Mouse (Mus musculus) erythroid progenitor cell, adult 5-6 weeks (primary cell): Measurements from ENCODE around the gene Pkd1. TPM values are rescaled to one million over a fixed set of nuclear protein-coding genes. Genes with fewer than 3 reads are reported as not detected.
A peak's percentile ranks its signal among the peaks of the same experiment; 100 is the strongest.

Source experiments
- ATAC-seq: replicated peaks from 2 replicates; pipeline ENCODE4 v1.8.0; 2016; ENCODE audit warnings: moderate number of reproducible peaks, mild to moderate bottlenecking, moderate TSS enrichment, inconsistent platforms; ENCODE audit not compliant: poor library complexity, low FRiP score, severe bottlenecking
- total RNA-seq, 2 experiments: library from RNA; stranded (forward) in 1 of 2; stranded (reverse) in 1 of 2; fragments of 150-400 nt in 1 of 2; fragments of 186-747, 209-891 nt in 1 of 2; gene quantifications; 2 replicates each; pipeline versions ENCODE4 v1.2.3 to v1.2.4; 2015 to 2017; ENCODE audit warnings: low replicate concordance in 2 of 2

Pkd1 gene
- total RNA-seq, 2 experiments from 2014 or later, result 11.3 to 22.5 TPM

DNA sequence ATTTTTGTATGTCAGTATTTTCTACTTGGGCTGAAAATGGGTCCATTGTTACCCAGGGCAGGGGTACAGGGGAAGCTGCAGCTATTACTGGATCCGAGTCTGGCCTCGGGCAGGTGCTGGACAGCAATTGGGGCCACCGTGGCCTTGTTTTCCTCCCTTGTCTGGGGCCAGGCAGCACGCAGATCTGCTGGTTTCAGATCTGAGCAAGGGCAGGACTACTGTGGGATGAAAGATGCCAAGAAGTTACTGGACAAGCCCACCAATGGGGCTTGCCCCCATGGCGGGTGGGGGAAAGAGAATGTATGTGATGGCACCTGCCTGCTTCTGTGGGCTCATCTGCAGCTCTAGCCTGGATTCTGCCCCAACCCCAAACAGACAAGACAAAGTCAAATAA lies 46.4 kb downstream of the Pkd1 start:
- no peak for ATAC-seq

DNA sequence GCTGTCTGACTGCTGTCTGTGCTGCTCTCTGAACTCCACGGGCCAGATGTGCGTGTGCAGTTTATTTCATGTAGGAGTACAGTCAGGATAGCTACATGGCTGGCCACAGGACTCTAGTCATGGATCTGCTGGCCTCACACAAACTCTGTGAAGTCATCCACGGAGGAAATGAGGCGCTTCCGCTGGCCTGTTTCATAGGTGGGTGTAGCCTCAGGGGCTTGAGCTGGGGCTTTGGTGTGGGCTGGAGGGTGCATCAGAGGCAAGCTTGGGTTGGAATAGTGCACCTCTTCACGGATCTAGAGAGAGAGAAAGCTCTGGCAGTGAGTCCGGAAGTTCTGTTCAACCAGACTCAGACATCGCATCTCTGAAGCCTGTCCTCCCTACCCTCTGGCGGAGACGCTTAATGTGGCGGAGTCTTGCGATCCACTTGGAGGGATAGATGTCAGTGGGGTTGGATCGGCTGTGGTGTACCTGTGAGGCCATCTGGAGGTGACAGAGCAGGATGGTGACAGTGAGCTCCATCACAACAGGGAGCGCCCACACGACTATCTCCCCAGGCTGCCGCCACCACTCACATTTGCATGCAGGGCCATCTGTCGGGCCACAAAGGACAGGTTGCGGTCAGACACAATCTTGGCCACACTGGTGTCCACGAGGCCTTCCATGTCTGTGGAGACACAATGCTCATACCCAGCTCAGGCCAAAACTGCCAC lies 47.0 kb downstream of the Pkd1 start:
- no peak for ATAC-seq

GRCm38 (mm10) chr17:24597989-24598388 lies 48.4 kb downstream of the Pkd1 start:
- ATAC-seq, result no peak

DNA sequence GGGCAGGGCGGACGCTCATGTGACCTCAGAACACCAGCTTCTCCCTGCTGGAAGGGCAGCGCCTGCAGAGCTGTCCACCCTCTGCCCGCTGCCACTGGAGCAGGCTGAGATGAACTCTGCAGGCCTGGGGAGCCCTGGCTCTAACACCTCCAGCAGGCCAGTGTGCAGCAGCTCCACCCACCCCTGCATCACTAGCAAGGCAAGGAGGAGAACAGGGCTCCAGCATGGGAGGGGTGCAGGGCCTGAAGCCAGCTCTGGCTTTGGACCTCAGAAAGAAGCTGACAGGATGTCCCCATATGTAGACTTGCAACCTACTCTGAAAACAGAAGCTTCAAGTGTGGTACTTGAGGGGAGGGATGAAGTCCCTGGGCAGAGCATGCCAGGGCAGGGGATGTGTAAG lies 50.9 kb downstream of the Pkd1 start:
- no peak for ATAC-seq

- ATAC-seq, result no peak
Measured at GRCm38 (mm10) chr17:24603961-24604360, 54.3 kb downstream of the Pkd1 start.

DNA sequence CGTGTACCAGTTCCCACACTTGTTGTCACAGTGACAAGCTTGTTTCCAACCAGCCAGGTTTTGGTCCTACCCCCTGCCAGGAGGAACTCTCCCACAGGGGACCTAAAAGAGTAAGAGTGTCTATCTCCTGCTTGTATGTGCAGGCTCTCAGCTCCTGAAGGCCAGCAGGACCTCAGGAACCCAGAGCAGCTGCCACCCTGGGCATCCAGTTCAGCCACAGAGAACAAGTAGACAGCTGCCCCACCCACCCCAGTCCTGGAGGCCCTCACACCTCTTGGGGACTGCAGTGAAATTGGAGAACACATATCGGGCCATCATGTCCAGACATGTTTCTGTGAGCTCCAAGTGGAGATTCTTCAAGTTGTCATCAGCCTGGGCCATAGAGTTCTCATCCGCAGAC lies 54.9 kb downstream of the Pkd1 start:
- no peak for ATAC-seq

- no peak; the same call in 1 of the 2 replicates for ATAC-seq
Measured at GRCm38 (mm10) chr17:24608370-24608769, 58.7 kb downstream of the Pkd1 start.

DNA sequence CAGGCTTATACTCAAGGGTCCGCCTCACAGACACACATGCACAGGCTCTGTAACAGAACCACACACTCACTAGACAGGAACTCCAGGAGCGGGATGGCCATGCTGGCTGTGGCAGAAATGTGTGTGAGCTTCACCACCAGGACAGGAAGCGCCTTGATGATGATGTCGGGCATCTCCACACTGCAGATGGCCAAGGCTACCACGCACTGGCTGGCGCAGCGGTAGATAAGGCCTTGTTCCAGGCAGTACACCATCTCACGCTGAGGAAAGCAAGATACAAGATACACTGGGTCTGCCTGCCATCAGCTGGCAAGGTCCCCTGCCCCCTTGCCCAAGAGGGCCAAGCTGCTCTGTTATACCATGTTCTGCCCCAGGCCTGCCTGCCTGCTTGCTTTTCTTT lies 59.2 kb downstream of the Pkd1 start:
- ATAC-seq, result peak; percentile 86

- ATAC-seq, result no peak
Measured at GRCm38 (mm10) chr17:24610711-24611110, 61.1 kb downstream of the Pkd1 start.

DNA sequence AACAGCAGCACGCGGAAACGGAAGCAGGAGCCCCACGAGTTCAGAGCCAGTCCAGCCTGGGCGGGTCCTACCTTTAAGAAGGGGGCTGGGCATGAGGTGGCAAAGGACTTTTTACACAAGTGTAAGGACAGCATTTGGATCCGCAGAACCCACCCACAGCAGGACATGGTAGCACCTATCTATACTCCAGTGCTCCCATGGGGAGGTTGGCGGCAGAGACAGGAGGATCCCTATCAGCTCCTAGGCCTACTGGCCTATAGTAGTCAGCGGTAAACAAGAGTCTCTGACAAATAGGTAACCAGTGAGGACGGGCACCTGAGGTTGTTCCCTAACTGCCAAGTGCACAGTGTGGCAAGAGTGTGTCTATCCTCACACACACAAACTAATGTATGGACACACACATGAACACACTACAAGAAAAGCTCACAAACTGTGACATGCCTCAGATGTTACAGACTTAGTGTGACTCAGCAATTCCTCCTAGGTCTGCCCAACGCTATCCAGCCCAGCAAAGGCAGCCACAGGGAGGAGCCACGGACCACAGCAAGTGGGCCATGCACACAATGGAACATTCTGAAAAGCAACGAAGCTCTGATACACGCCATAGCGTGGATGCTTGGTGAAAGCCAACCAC lies 68.0 kb downstream of the Pkd1 start:
- ATAC-seq, result peak; percentile 93

DNA sequence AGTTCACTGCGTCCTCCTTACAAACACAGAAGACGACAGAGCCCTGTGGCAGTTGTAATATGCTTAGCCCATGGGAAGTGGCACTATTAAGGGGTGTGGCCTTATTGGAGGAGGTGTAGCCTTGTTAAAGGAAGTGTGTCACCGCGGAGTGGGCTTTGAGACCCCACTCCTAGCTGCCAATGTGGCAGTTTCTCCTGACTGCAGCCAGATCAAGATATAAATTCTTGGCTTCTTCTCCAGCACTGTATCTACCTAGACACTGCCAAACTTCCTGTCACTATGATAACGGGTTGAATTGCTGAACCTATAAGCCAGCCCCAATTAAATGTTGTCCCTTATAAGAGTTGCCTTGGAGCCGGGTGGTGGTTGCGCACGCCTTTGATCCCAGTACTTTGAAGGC lies 75.8 kb downstream of the Pkd1 start:
- ATAC-seq, result no peak

GRCm38 (mm10) chr17:24628646-24629045 lies 79.0 kb downstream of the Pkd1 start:
- peak; percentile 76 for ATAC-seq

DNA sequence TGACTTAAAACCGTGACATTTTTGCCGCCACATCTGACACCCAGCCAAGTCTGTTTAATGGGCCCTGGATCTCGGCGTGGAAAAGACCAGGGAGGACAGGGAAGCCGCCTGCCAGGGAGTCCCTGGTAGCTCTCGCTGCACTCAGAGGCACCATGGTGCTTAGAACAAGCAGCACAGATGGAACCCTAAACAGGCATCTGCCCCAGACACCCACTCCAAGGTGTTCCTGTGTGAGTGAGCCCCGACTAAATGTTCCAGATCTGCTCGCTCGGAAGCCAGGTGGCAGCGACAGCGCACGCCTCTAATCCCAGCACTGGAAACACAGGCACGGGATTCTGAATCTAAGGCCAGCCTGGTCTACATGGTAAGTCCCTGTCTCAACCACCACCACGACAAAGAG lies 80.4 kb downstream of the Pkd1 start:
- no peak for ATAC-seq

- ATAC-seq, result peak; percentile 74
Measured at GRCm38 (mm10) chr17:24632167-24632812, 82.7 kb downstream of the Pkd1 start, which contains the start of the genes Tsc2 and Nthl1. Gene Tsc2, minus strand, starts transcription at chr17:24632630. Gene Nthl1, plus strand, starts transcription at chr17:24632680.

GRCm38 (mm10) chr17:24632813-24633449 lies 83.3 kb downstream of the Pkd1 start:
- peak; percentile 64 for ATAC-seq

GRCm38 (mm10) chr17:24633831-24634230 lies 84.2 kb downstream of the Pkd1 start:
- ATAC-seq, result no peak

GRCm38 (mm10) chr17:24635024-24635423 lies 85.4 kb downstream of the Pkd1 start:
- ATAC-seq, result no peak

- no peak for ATAC-seq
Measured at GRCm38 (mm10) chr17:24635694-24636093, 86.1 kb downstream of the Pkd1 start.

DNA sequence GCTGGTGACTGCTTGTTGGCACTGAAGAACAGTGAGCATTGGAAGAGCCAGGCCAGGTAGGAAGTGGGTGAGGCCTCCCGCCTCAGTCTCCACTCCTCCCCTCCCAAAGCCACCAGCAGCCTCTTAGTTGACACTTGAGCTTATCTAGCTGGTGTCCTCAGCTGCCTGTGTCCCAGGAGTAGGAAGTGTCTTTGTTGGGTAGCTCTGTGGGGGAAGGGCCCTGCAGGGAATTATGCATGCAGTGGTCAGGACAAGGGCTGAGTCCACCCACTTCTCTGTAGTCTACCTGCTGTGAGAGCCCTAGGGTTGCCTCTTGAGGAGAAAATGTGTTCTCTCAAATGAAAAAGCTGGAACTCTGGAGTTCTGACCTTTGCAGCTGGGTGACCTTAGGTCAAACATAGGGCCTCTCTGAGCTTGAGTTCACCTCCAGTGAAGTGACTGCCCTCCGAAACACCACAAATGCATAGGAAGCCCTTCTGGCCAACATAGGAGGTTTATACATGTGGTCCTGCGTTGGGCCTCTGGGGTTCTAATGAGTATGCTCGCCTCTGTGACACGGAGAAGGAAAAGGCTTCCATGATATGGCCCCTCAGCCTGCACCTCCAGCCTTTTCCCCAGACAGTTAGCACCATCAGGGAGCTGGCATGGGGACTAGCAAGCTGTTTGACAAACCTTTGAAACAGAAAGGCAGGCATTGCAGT lies 87.3 kb downstream of the Pkd1 start:
- ATAC-seq, result no peak

GRCm38 (mm10) chr17:24638214-24638613 lies 88.6 kb downstream of the Pkd1 start:
- no peak for ATAC-seq
